Mouse (Mus musculus) activated CD4-positive, CD25-positive, alpha-beta regulatory T cell, adult 4 months (primary cell): Measurements from ENCODE around the gene Uchl4. TPM values are rescaled to one million over a fixed set of nuclear protein-coding genes. Genes with fewer than 3 reads are reported as not detected.
"Not testable (repeated sequence)": the region's sequence is repeated elsewhere in the genome, so short reads cannot be mapped to it uniquely, and the experiment has no call there.

ENCODE experiments used
- ATAC-seq: one replicate; pipeline ENCODE4 v1.8.0; 2017
- polyA plus RNA-seq, 2 experiments: library from polyadenylated mRNA; unstranded; fragments of 100-300 nt; shearing (Covaris generic); gene quantifications; one replicate each; pipeline ENCODE4 v1.2.1; 2017

Gene Uchl4
- polyA plus RNA-seq, 2 experiments from 2014 or later: 4.4 to 12.2 TPM

- no peak for ATAC-seq
These were observed 3.3 kb upstream of the Uchl4 start for GRCm38 (mm10) chr9:64231674-64232073.

- no peak for ATAC-seq
These were observed 2.6 kb upstream of the Uchl4 start for GRCm38 (mm10) chr9:64232257-64232957.

GRCm38 (mm10) chr9:64233656-64234055, 1.3 kb upstream of the Uchl4 start:
- no peak for ATAC-seq

- ATAC-seq: no peak
These were observed 1.1 kb downstream of the Uchl4 start for GRCm38 (mm10) chr9:64236056-64236455.

GRCm38 (mm10) chr9:64240116-64240515, 5.1 kb downstream of the Uchl4 start:
- ATAC-seq: no peak

- no peak for ATAC-seq
These were observed 5.7 kb downstream of the Uchl4 start for GRCm38 (mm10) chr9:64240681-64241080.

- ATAC-seq: no peak
These were observed 7.4 kb downstream of the Uchl4 start for GRCm38 (mm10) chr9:64242381-64242831.

- ATAC-seq: no peak
These were observed 14.4 kb downstream of the Uchl4 start for GRCm38 (mm10) chr9:64249371-64249770.

GRCm38 (mm10) chr9:64250111-64250730, 15.2 kb downstream of the Uchl4 start:
- no peak for ATAC-seq

- ATAC-seq: peak; percentile 2
These were observed 17.6 kb downstream of the Uchl4 start for GRCm38 (mm10) chr9:64252591-64253020.

GRCm38 (mm10) chr9:64253021-64253904, 18.3 kb downstream of the Uchl4 start, which contains the start of gene Map2k1:
Gene Map2k1 (minus strand): TSS chr9:64253631.
- ATAC-seq: peak; percentile 95

- no peak for ATAC-seq
These were observed 20.4 kb downstream of the Uchl4 start for GRCm38 (mm10) chr9:64255422-64255821.

- ATAC-seq: no peak
These were observed 21.2 kb downstream of the Uchl4 start for GRCm38 (mm10) chr9:64256204-64256603.

- ATAC-seq: no peak
These were observed 24.9 kb downstream of the Uchl4 start for GRCm38 (mm10) chr9:64259906-64260305.

GRCm38 (mm10) chr9:64261023-64261422, 26.0 kb downstream of the Uchl4 start:
- ATAC-seq: no peak

GRCm38 (mm10) chr9:64264813-64265212, 29.8 kb downstream of the Uchl4 start:
- no peak for ATAC-seq

- ATAC-seq: no peak
These were observed 32.2 kb downstream of the Uchl4 start for GRCm38 (mm10) chr9:64267231-64267630.

- no peak for ATAC-seq
These were observed 33.2 kb downstream of the Uchl4 start for GRCm38 (mm10) chr9:64268196-64268595.

- not testable (repeated sequence) for ATAC-seq
These were observed 33.8 kb downstream of the Uchl4 start for GRCm38 (mm10) chr9:64268836-64269235.

- ATAC-seq: no peak
These were observed 36.2 kb downstream of the Uchl4 start for GRCm38 (mm10) chr9:64271249-64271648.

GRCm38 (mm10) chr9:64272611-64273010, 37.6 kb downstream of the Uchl4 start:
- no peak for ATAC-seq

- ATAC-seq: no peak
These were observed 38.8 kb downstream of the Uchl4 start for GRCm38 (mm10) chr9:64273757-64274156.

GRCm38 (mm10) chr9:64274291-64274690, 39.3 kb downstream of the Uchl4 start:
- no peak for ATAC-seq
